Mouse (Mus musculus) inflammation-experienced regulatory T-cells (primary cell): ENCODE data around the gene Gm12248. TPM values are rescaled to one million over a fixed set of nuclear protein-coding genes. Genes with fewer than 3 reads are reported as not detected.

Experiments
- polyA plus RNA-seq, 2 experiments: library from polyadenylated mRNA; unstranded; fragments of 100-300 nt; shearing (Covaris generic); gene quantifications; one replicate each; pipeline ENCODE4 v1.2.1; 2017

The Gm12248 gene
- polyA plus RNA-seq, result under 1 TPM in 1 of 2 experiments, not detected in 1; 0.14 TPM

GRCm38 (mm10) chr11:58093021-58093528 lies at the start of gene Gm12248:
TSS of gene Gm12248 (minus strand) at chr11:58093134.

GRCm38 (mm10) chr11:58103697-58104306 lies 10.9 kb upstream of the Gm12248 start, which contains the start of gene Cnot8:
TSS of gene Cnot8 (plus strand) at chr11:58104153.

Other genes with a start within 250 kb of the Gm12248 start
- gene Larp1, start 84.1 kb downstream of the Gm12248 start, polyA plus RNA-seq, result 10 to 100 TPM; 87.6 to 97.3 TPM
- 100 to 1,000 TPM in 1 of 2 experiments, 10 to 100 TPM in 1; 89.1 to 135 TPM for gene Cnot8, start 11.0 kb upstream of the Gm12248 start, polyA plus RNA-seq
- gene Gemin5, start 75.4 kb upstream of the Gm12248 start, polyA plus RNA-seq, result 10 to 100 TPM; 15.1 to 16.7 TPM
- gene Mrpl22, start 78.5 kb upstream of the Gm12248 start, polyA plus RNA-seq, result 10 to 100 TPM; 61.6 to 64.3 TPM
- gene Igtp, start 106.4 kb upstream of the Gm12248 start, polyA plus RNA-seq, result 100 to 1,000 TPM; 321 to 381 TPM
- gene Irgm2, start 106.5 kb upstream of the Gm12248 start, polyA plus RNA-seq, result 10 to 100 TPM; 48.7 to 53.3 TPM
- not detected for gene 4930438A08Rik, start 181.7 kb upstream of the Gm12248 start, polyA plus RNA-seq
- 10 to 100 TPM; 40.4 to 60.4 TPM for gene Zfp692, start 213.9 kb upstream of the Gm12248 start, polyA plus RNA-seq
- 10 to 100 TPM; 43.4 to 43.9 TPM for gene Zfp672, start 237.2 kb upstream of the Gm12248 start, polyA plus RNA-seq
- gene Sh3bp5l, start 237.6 kb upstream of the Gm12248 start, polyA plus RNA-seq, result 10 to 100 TPM; 19.0 to 36.8 TPM